Mouse (Mus musculus): ENCODE results near the gene Spata33.
"Not testable (repeated sequence)": the region's sequence is repeated elsewhere in the genome, so short reads cannot be mapped to it uniquely, and the experiment has no call there.

The Spata33 gene

GRCm38 (mm10) chr8:123233300-123233699, 20.7 kb downstream of the Spata33 start:
- DNase-seq (ENCODE audit: low read depth, low spot score), result no peak

DNA sequence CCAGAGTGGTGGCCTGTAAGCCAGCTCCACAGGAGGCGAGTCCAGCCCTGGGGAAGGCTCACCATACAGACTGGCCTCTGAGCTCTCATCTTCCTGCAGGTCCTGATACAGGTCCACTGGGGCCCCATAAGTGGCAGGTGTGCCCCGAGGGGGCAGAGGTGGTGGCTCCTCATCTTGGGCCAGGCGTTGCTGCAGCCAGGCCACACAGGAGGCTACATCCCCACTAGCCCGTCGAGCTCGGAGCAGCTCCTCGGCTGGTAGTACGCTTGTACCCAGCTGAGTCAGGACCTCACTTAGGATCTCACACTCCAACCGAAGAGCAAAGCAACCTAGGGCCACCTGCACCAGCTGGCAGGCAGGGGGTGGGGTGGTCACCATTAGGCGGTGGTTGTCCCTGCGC, 21.1 kb downstream of the Spata33 start:
- no peak for DNase-seq (ENCODE audit: low read depth, low spot score)

- peak; percentile 60 for DNase-seq (ENCODE audit: low read depth, low spot score)
These were observed 22.4 kb downstream of the Spata33 start for GRCm38 (mm10) chr8:123234918-123235519.

DNA sequence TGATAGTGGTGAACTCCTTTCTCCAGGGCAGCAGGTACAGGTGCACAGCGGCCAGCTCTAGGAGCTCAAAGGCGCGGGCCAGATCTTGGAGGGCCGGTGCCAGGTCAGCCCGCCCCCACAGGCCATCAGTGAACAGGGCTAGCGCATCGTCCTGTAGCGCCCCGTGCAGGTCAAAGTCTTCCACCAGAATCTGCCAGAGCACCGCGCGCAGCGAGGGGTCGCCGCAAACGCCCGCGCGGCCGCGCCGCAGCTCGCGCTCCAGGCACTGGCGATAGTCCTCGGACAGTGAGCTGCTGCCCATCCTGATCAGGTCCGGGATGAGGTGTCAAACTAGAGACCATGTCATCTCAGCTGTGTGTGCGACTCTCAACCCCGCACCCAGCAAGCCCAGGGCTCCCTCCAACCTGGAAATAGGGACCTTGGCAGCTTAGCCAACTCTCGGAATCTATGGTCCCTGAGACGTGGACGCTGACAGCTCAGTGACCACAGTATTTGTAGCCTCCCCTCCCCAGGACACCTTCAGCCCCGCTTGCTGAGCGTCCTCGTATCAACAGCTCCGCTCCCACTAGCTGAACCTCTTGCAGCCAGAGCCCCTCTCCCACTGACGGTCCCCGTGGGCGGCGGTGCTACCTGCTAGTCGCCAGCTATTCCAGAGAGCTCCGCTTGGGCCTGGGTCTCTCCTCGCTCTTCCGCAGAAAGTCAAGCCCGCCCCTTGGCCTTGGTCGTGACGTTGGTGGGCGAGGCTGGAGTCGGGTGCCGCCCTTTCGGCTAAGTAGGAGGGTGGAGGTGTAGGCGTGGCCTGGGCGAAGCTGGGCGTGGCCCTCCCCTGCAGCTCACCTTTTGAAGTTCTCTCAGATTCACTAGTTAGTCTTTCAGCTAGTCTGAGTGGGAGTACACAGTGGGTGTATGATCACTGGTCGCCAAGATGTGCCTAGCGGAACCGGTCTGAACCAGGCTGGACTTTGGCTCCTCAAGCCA, 23.2 kb downstream of the Spata33 start, which contains the start of gene Spata2l:
TSS of gene Spata2l (minus strand) at position 714 of the 978 bp plus-strand sequence.
- peak; percentile 98 for DNase-seq (ENCODE audit: low read depth, low spot score)

DNA sequence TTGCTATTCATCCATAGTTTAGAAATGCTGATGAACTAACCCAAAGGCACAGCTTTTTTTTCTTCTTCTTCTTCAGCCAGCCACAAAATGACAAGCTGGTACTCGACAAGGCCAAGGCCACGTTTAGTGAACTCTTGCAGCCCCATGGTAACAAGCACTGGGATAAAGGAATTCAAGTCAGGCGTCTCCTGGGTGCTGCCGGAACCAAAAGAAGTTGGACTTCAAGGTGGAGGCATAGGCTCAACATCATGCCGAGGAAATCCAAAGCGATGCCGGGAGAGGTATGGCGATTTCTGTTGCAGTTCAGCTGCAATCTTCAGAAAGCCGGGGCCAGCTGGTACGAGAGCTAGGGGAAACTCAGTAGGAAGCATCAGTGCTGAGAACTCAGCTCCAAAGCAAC, 26.8 kb downstream of the Spata33 start:
- no peak for DNase-seq (ENCODE audit: low read depth, low spot score)

DNA sequence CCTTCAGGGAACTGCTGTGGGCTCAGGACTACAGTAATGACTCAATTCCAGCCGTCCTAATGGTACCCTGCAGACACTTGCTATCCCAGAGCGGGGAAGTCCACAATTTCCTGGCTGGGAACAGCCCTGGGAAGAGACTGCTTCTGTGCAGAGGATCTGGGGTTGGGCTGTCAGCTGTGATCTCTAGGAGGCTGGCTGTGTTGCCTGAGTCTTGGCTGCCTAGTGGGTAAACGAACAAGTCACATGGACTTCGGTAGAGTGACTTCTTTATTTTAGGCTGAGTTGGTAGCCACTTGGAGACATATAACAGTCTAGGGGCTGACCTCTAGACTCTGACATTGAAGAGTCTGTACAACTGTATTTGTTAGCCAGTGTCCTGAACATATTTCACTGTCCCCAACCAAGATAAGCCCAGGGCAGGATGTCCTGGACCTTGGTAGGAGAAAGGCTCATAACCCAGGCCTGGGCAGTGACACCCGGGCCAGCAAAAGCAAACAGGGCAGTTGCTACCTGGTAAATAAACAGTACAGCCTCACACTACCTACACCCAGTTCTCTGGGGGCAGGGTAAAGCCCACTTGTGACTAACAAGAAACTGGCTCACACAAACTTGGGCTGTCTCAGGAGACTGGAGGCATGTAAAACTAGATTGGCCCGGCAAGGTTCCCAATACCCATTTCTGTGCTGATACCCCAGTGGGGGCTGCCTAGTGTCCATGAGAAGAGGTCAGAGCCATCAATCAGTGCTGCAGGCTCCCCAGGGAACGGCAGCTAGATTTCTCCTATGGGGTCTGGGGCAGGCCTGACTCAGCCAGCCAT, 29.7 kb downstream of the Spata33 start:
- DNase-seq (ENCODE audit: low read depth, low spot score), result no peak

DNA sequence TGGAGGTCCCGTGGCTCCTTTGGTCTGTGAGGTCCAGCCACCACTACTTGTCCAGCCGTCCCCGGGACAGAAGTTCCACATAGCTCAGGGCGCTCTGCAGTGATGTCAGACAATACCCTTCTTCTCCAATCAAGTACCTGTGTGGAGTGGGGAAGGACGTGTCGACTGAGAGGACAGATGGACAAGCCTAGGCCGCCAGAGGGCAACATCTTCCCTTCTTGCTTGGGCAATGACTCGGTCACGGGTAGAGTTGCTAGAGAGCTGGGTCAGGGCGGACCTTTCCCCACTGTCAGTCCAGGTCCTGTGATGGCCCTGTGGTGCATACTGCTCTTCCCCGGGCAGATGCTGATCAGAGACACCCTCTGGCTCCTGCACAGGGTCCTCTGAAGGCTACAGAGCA, 30.4 kb downstream of the Spata33 start:
- no peak for DNase-seq (ENCODE audit: low read depth, low spot score)

DNA sequence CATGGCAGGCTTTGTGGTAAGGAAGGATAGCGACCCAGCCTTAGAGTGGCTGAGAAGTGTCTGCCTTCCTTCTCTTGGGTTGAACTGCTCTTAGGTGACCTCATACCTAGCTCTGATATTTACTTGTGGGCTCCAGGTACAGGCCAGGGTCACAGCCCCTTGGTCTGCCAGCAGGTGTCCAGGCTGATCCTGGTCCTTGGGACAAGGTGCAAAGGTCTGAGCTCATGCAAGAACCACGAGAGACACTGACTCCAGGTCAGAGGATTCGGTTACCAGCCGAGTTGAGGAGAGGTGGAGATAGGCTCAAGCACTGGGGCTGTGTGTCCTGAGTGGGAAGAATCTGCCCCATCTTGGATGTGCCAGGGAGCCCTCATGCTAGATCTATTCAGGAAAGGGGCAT, 31.8 kb downstream of the Spata33 start:
- DNase-seq (ENCODE audit: low read depth, low spot score), result no peak

DNA sequence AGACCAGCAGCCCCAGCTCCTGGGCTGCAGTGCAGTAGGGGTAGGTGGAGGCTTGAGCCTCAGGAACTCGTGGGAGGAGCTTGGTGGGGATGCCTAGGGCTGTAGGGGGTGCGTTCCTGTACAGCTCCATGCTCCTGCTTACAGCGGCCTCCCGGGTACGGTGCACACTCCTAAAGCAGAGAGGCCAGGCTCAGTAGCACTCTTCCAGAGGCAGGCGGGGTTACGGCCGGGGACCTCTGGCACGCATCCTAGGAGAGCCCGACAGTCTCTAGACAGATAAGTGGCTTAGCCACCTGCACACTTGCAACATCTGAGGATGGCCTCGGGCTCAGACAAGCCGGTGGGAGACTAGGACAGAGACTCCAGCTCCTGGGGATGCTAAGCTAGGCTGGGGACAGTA, 32.9 kb downstream of the Spata33 start:
- no peak for DNase-seq (ENCODE audit: low read depth, low spot score)

DNA sequence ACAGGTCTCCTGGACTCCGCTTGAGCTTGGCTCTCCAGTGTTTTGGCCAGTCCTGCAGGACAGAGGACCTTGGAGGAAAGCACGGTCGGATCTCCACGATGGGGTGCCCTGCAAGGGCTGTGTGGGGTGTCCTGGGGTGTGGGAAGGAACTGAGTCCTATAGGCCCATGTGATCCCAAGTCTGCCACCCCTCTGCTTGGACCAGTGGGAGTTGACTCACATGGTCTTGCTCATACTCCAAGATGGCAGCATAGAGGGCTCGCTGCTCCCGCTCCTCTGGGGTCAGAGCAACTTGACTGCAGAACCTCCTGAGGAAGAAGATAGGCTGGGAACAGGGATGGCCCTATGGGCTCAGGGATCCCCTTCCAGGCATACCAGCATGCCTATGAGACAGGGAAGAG, 35.1 kb downstream of the Spata33 start:
- DNase-seq (ENCODE audit: low read depth, low spot score), result no peak

- no peak for DNase-seq (ENCODE audit: low read depth, low spot score)
These were observed 36.0 kb downstream of the Spata33 start for GRCm38 (mm10) chr8:123248596-123248995.

DNA sequence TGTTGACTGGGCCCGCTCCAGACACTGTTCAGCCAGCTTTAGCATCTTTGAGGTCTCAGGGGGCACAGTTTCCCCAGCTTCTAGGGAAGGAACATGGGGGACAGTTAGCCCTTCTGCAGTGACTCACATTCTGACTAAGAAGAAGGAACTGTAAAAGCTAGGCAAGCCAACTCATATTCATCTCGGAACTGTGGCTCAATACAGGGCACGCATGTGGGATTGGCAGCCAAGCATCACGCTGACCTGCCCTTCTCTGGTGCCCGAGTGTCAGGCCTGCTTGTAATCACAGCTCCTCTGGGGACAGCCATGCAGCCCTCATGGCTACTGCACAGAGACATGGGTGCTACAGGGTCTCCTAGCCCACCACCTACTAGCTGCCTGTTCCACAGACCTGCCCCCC, 38.3 kb downstream of the Spata33 start:
- DNase-seq (ENCODE audit: low read depth, low spot score), result no peak

DNA sequence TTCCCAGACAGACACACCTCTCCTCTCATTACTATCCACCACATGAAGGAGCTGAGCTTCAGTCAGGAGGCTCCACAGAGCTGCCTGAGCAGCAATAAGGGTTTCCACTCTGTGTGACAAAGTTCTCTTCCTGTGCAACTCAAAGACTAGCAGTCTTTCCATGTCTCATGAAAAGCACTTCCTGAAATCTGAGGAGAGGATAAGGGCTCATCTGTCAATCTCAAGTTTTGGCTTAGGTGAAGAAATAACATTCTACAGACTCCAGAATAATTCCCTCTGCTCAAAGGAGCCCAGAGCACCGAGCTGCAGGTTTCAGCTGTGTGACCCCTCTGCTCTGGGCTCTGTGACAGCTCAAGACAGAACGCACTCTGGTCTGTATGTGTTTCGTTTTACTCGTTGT, 40.3 kb downstream of the Spata33 start:
- no peak for DNase-seq (ENCODE audit: low read depth, low spot score)

DNA sequence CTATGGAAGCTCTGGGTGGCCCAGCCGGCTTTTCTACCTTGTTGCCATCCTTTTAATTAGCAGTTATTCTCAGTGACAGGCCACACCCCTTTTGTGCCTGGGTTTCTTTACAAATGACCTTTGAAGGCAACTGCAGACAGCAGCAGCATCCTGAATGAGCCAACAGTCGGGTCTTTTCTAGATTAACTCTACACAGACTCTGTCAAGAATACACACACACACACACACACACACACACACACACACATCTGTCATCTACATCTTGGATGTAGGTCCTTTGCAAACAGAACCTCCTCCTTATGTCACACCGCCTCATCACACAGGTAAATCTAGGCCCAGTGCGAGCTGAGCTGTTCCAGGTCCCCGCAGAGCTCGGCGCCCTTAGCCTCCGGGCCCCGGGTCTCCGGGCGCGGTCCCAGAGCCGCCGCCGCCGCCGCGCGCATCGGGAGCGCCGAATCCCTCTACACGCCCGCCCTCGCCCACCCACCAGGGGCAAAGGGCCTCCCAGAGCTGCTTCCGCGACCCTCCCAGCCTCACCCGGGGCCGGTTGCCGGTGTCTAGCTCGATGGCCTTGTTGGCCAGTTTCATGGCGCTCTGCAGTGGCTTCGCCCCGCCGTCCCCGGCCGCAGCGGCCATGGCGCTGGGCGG, 40.9 kb downstream of the Spata33 start:
- no peak for DNase-seq (ENCODE audit: low read depth, low spot score)

DNA sequence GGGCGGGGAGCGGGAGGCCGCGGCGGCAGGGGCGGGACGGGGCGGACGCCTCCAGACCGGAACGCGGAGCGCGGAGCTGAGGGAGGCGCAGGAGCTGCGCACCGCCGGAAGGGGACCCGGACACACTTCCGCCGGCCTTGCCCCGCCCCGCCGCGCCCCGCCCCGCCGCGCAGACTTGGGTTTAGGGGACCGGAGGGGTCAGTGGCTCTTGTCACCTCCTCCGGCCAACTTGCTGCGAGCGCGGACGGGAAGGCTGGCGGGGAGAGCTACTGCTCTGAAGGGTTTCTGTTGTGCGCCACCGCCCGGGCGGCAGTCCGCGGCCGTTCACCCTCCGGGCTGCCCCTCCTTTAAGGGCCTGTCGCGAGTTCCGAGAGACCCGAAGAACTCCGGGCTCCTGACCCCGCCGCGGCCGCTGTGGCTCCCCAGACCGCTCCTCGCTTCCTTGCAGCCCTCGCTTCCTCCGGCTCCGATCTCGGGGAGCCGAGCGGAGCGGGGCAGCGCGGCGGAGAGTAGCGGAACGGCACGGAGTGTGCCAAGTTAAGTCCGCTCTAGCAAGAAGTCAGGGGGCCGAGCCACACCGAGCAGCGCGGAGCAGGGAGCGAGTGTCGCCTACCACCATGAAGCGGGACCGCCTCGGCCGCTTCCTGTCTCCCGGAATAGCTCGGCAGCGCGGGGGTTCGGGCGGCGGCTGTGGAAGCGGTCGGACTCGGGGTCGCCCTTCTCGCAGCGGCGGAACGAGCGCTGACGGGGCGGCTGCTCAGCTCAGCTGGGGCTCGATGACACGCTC, 41.7 kb downstream of the Spata33 start, which contains the start of the genes Zfp276 and Vps9d1:
TSS of gene Zfp276 (plus strand) at position 97 of the 787 bp plus-strand sequence.
TSS of gene Vps9d1 (minus strand) at position 250 of the 787 bp plus-strand sequence.
- DNase-seq (ENCODE audit: low read depth, low spot score), result peak; percentile 90

- no peak for DNase-seq (ENCODE audit: low read depth, low spot score)
These were observed 42.5 kb downstream of the Spata33 start for GRCm38 (mm10) chr8:123255170-123255569.

- DNase-seq (ENCODE audit: low read depth, low spot score), result no peak
These were observed 44.5 kb downstream of the Spata33 start for GRCm38 (mm10) chr8:123257114-123257513.

- DNase-seq (ENCODE audit: low read depth, low spot score), result not testable (repeated sequence)
These were observed 45.0 kb downstream of the Spata33 start for GRCm38 (mm10) chr8:123257593-123257992.

- DNase-seq (ENCODE audit: low read depth, low spot score), result no peak
These were observed 55.5 kb downstream of the Spata33 start for GRCm38 (mm10) chr8:123267926-123268656.

DNA sequence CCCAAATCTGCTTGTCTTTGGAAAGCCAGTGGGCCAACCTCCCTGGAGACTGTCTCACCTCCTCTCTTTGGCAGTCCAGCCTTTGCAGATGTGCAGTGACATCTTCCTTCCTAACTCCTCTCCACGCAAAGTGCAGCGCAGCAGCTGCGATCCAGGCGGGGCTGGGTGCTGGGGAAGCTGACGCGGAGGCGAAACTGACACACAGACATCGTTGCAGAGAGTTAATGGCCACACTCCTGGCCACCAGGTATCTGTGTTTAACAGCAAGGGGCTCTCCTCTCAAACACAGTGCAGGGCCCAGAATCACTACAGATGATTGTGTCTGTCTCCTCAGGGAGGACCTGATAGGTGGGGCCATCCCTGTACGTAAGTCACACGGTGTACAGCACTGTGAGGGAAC, 58.5 kb downstream of the Spata33 start:
- DNase-seq (ENCODE audit: low read depth, low spot score), result no peak

All from CD4-positive, CD25-positive, alpha-beta regulatory T cell, adult 2 months (primary cell).